Mouse (Mus musculus): ENCODE data around the gene Npy4r.

Gene Npy4r

DNA sequence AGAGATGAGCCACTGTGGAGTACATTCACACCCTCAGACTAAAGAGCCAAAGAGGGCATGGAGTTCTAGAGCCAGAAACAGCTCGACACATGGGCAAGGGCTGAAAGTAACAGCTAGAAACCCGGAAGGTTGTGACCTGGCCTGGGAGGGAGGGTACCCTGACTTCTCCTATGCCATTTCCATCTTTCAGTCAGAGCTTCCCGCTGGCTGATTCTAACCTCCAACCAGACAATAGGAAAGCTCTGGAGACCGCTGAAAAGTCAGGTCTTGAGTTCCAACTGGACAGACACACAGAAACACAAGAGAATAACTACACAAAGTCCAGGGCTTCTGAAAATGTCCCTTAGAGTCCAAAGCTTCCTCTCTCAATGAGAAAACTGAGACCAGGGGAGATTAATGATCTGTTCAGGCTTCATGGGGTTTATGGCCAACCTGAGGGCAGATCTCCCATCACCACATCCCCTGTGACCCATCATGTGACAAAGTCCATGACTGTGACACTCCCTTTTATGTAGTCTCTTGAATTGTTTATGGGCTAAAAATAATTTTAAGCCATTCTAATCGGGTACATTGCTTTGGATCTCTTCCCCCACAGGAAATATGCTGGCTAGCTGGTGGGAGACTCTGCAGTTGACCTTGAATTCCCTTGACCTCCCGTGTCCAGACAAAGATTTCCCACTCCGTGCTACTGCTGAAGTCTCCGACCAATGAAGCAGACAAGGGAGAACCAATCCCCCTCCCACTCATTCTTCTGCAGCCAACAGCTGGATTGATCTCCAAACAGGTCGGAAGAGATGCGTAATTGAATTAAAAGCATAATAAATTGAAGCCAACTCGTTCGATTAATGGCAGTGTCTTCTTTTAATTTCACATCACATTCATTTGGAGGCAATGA, 32.0 kb downstream of the Npy4r start:
- DNase-seq (ENCODE audit: extremely low read depth, low read depth), result no peak

DNA sequence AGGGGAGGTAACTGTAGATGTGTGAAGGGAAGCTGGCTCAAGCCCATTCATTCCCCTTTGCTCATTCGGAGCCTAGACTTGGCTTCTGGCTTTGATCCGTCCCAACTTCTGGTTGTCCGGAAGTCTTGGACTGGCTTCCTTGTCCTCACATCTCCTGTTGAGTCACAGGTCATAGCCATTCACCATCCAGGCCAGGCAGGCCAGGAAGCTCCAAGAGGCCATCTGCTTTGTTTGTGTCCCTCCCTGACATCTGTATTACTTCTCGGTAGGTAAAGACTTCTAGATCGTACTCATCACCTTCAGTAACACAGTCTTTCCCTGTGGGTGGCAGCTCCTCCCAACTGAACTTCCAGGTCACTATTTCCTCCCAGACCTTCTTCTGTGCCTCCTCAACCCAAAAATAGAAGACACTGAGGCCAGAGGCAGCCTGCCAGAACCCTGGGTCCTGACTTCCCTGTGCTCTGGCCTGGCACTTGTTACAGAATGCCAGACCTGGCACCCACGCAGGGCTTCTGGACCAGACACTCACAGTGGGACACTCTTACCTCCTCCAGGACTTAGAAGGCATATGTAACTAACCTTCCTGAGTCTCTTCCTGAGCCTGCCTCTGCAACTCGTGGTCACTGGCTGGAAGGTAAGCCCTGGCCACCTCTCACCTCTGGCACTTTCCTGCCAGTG, 33.1 kb downstream of the Npy4r start:
- DNase-seq (ENCODE audit: extremely low read depth, low read depth), result no peak

DNA sequence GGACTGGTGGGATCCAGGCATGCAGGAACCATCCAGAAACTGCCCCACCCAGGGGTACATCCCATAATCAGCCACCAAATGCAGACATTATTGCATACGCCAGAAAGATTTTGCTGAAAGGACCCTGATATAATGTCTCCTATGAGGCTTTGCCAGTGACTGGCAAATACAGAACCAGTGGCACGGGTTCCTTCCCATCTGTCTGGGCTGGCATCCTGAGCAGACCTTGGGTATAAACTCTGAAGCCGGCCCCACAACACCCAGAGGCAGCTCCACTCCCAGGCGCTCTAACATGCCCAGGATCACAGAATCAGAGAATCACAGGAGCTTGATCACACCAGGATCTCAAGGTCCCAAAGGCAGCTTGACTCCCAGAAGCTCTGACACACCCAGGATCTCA, 38.0 kb downstream of the Npy4r start:
- DNase-seq (ENCODE audit: extremely low read depth, low read depth), result no peak

DNA sequence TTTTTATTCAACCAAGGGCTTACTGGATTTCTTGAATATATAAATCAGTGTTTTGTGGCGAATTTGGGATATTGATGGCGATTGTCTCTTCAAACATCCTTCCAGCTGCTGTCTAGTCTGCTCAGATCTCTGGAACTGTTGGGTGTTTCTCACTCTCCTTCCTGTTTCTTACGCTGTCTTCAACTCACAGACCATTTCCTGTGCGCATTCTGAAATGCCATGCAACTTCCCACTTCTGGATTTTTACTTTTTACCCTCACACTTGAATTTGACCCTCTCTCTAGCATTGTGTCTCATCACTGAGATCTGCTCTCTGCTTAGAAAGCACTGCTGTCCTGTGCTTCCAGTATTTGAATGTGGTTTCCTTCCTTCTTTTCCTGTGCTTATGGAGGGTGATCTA, 44.7 kb downstream of the Npy4r start:
- no peak for DNase-seq (ENCODE audit: extremely low read depth, low read depth)

DNA sequence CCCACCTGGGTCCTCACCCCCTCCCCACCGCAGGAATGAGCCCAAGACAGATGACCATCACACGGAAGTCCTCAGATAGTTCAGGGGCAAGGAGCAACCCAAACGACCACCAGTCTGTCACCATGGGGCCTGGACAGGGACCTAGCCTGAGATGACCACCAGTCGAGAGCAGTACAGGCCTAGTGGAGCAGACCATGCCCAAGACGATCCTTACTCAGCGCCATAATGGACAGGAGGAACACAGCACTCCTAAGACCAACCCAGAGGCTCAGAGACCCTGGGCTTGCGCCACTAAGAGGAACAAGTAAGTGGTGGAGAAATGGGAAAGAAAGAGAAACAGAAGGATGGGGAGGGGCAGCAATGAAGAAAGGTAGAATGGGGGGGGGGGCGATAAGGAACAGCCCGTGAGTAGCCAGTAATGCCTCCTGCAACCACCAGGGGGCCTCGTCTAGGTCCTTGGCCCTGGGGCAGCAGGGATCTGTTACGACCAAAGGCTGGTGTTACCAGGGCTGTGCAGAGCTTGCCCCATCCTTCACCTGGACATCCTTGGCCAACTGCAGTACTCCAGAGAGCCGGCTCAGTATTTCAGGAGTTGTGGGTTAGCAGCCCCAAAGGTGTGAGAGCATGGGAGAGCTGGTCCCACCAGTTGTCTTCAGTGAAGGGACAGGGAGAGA, 45.8 kb downstream of the Npy4r start:
- DNase-seq (ENCODE audit: extremely low read depth, low read depth), result no peak

DNA sequence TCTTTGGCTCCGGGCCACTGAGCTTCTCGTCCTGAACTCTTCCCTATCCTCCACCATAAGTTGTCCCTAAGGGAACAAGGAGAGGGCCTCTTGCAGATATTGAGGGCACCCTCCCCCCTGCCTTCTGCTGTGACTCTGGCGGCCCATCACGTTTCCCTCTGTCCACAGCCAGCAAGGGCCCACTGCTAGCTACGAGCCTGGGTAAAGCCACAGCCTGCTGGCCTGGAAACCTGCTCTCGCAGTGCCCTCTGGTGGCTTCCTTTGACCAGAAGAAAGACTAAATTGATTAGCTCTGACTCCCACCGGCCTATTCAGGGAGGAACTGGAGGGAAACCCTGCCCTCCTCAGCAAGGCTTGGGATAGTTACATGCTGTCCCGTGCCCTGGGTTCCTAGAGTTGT, 47.4 kb downstream of the Npy4r start:
- no peak for DNase-seq (ENCODE audit: extremely low read depth, low read depth)

DNA sequence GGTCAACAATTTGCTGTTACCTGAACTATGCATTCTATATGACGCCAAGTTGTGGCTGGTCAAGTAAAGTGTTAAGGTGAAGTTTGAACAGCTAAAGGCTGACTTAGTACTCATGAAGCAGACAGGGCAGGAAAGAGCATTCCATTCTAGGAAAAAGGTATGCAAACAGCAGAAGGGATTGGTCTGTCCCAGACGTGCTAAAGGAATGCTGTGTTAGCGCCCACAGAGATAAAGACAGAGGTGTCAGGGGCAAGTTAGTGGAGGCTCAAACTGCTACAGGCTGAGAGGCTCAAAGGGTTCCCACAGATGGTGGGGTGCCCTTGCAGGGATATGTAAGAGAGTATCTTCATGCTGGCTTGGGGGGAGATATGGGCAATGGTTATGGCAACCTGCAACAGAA, 48.4 kb downstream of the Npy4r start:
- no peak for DNase-seq (ENCODE audit: extremely low read depth, low read depth)

DNA sequence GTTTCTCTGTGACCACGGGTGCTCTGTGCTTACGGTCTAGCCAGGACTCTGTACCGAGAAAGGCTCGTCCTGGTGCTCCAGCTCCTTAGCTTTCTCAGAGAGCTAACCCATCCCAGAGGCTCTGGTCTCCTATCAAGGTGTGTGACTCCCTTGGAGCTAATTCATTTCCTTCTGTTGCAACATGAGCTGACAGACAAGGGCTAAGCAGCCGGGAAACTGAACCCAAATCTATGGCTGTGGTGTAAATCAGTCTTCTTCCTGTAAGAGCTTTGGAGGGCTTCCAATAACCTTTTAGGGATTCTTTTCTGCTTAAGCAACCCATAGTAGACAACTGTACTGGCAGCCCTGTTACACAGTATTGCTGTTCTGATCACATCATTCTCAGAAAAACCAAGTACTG, 49.7 kb downstream of the Npy4r start, which contains the start of gene A630023A22Rik:
Gene A630023A22Rik (minus strand): TSS at position 154 of the 400 bp plus-strand sequence.
- DNase-seq (ENCODE audit: extremely low read depth, low read depth), result no peak

DNA sequence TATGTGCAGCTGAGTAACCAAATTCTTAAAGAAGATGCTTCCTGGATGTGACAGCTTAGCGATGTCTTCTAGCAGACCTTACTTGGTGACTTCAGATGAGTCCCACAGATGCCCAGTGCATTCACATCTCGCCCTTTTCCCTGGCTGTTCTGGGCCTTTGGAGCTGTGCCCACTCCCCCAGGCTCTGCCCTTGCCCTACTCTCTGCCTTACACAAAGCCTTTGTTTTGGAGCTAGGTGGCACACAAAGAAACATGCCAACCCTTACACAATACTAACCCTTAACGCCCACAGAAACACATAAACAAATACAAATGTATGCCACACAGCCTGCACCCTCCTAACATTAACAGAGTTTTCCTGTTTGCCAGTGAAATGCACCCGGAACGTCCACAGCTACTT, 56.1 kb downstream of the Npy4r start:
- no peak for DNase-seq (ENCODE audit: extremely low read depth, low read depth)
